Mouse (Mus musculus): ENCODE data around the gene Ccng2. TPM values are rescaled to one million over a fixed set of nuclear protein-coding genes. Genes with fewer than 3 reads are reported as not detected.
A peak's percentile ranks its signal among the peaks of the same experiment; 100 is the strongest.

Ccng2 gene
- total RNA-seq, 2 experiments from 2014 or later = 8.4 to 10.0 TPM

DNA sequence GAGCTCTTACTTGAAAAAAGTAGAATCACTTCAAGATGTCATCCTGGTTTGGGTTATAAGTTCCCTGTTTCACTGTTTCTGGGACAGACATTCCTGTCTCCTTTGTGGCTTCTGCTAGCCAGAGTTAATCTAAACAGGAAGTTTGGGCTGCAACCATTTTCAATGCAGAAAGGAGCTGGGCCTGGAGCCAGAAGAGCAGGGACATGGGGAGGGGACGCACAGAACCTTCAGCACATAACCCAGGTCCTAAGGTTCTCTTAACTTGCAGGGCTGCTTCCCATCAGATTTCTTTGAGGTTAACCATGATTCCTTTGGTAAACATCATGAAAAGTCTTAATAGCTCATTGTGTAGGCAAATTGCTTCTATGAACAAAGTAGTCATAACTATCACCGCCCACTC, 4.3 kb upstream of the Ccng2 start:
- no peak for DNase-seq (ENCODE audit: low spot score)

DNA sequence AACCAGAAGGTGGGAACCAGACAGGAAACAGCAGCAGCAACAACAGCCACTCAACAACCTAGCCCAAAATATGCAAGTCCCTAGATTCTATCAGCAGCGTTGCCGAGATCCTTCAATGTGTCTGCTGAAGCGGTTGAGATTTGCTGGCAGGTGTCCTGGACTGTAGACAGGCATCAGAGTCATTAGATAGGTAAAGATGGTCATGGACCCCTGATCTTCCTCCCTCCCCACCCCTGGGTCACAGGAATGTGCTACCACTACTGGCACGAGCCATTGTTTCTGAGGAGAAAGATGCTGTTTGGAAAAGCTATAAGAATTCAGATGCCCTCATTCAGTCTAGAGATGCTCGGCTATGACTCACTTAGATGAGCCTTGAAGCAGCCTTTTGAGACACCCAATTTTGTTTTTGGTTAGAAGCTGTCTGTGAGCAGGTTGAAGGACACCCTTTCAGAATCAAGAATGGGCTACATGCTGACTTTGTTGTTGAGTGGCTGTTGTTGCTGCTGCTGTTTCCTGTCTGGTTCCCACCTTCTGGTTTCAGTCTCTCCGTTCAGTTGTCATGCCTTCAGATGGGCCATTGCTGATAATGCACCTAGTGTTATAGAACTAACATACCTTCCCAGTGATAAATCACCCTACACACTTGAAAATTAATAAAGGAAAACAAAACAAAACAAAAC, 3.5 kb upstream of the Ccng2 start:
- no peak for DNase-seq (ENCODE audit: low spot score)

DNA sequence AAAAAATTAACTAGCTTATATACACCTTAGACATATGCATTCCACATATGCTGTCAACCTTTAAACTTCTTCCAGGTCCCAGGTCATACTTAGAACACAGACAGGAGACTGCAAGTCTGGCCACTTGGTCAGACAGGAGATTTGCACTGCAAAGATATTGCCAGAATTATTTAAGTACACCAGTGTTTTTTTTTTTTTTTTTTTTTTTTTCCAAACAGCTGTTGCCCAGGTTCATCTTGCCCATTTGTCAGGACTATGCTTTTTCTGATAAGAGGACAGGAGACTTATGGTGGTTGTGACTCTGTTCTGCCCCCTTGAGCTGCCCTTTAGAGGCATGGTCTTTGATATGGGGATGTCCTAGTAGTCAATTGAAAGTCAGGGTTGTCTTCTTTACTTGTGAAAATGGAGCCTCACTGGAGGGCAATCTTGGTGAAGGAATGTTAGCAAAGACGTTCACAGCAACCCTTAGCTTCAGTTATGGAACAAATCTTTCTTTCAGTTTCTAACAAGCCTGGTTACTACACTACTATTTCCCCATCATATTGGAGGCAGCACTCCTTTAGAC, 2.8 kb upstream of the Ccng2 start:
- no peak for DNase-seq (ENCODE audit: low spot score)

DNA sequence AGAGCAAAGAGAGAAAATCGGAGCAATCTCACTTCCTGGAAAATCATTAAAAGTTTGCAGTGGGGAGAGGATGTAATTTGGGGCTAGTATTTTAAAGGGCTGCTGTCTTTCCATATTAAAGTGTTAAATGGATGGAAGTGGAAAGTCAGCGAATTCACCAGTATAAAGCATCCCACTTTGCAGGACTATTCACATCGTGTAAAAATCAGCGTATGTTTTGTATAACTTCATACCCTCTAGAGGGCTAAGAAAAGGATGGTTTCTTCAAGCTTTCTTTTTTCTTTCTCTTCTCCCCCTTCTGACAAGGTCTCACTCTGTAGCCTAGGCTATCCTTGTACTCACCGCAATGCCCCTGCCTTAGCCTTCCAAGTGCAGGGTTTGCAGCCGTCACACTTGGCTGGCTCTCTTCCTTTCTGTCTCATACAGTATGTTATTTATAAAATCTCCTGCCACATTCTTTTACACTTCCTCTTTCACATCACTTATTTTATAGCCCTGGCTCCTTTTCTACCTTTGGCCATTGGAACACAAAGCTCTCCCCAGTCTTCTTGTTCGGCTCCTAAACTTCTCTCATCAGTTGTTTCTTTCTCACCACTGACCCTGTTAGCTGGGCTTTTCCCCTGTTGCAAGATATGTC, 1.8 kb upstream of the Ccng2 start:
- no peak for DNase-seq (ENCODE audit: low spot score)

DNA sequence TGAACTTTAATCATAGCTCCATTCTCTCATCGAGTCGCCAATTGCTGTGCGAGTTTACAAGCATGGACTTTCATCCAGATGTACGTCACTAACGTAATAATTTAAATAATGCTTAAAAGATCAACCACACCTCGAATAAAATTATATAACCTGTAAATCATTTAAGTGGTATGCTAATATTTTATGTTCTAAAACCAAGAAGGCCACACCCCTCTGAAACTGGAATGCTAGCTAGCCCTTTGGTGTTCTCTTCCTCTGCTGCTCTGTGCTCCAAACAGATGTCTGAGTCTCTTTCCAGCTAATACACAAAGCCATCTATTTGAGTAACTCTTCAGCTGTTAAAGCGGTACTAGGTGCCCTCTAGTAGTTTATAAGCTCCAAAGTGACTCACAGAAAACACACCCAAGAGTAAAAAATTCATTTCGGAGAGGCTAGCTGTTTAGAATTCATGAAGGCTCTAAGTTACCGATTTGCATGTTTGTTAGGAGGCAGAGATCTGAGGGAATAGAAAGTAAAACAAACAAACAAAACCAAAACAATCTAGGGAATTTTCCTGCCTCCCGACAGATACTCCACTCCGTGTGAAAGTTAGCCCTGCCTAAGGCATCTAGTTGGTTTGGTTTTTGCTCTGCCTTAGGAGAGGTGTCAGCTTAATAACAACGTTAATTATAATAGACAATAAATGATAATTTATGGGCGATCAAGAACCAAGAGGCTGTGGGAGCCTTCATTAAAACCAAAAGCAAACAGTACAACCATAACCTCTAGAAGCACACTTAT, 1.1 kb upstream of the Ccng2 start:
- peak; percentile 30 for DNase-seq (ENCODE audit: low spot score)

DNA sequence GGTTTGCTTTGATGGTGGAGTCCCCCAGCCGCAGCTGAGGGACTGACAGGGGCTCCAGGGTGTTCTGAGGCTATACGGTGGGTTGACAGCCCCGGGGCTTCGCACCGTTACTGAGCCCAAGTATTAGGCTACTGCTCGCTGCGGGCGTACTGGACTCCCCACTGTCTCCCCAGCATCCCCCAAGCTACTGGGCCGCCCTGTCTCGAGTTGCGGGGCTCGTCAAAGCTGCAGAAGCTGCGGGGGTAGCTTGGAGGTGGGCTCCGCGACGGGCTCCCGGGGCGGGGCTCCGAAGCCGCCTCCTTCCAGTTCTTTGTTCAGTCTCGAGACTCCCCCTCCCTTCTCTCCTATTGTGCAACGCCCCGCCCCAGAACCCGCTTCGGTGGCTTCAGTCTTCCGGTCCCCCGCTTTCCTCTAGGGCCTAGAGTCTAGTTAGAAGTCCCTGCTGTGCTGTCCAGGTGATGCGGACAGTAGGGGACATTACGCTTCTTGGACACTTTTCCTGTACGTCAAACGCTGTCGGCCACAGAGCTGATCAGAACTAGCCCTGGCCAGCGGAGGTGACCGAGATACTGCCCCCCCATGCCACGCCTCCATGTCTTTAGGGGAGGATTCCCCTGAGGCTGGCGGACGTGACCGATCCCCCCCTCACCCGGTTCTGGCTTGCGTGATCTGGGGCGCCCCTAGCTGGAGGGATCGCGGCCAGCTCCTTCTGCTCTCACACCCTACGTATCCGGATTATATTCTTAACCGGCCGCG, 972 bp downstream of the Ccng2 start:
- peak; percentile 67 for DNase-seq (ENCODE audit: low spot score)

DNA sequence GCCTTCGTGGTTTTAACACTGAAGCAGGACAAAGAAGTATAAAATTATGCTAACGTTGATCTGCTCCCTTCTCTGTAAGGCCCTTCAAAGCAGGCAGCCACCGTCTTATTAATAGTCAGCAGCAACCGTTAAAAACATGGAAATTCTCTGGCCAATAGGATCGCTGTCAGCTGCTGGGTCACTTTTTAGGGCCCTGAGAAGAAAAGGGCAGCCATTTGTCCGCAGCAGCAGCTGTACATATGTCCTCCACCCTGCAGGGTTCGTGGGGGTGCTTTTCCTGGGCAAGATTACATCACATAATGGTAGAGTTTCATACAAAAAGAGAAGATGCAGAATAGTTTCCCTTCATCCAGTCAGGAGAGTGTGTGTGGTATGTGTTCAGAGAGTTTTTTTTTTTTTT, 3.0 kb downstream of the Ccng2 start:
- DNase-seq (ENCODE audit: low spot score) = no peak

DNA sequence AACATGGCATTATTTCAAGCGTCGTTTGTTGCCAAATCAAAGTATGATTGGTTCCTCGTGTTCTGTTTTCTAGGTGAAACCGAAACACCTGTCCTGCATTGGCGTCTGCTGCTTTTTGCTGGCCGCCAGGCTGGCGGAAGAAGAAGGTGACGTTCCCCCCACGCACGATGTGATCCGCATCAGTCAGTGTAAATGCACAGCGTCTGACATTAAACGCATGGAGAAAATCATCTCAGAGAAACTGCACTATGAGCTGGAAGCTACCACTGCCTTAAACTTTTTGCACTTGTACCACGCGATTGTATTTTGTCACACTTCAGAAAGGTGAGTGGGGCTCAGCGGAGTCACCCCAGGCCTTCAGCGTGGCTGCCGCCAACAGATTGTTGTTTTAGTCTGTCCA, 3.7 kb downstream of the Ccng2 start:
- no peak for DNase-seq (ENCODE audit: low spot score)

DNA sequence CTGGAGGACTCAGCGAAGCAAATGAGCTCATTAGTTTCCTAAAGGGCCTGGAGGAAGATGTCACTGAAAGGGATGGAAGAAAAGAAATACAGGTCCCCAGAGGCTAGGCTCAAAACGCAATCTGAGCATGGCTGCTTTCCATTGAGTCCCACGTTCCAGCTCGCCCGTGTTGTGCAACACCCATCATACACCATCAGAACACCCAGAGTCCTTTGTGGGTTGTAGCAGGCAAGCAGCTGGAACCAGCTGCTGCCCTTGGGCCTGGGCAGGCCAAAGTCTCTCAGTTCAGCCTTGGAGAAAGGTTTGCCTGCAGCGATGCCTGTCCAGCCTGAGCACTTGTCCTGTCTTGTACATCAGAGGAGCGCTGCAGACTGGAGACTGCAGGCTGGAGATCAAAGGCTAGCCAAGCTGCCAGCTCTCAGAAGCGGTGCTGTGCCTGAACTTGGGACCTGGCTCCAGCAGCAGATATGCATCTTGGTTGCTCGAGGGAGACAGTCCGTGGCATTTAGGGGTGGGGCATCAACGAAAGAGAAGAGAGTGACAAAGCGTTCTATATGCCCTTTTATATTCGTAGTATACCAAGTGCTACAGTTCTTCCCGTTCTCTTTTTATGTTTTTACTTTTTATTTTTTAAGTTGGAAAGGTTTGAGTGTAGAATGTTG, 15.5 kb downstream of the Ccng2 start:
- peak; percentile 79 for DNase-seq (ENCODE audit: low spot score)

DNA sequence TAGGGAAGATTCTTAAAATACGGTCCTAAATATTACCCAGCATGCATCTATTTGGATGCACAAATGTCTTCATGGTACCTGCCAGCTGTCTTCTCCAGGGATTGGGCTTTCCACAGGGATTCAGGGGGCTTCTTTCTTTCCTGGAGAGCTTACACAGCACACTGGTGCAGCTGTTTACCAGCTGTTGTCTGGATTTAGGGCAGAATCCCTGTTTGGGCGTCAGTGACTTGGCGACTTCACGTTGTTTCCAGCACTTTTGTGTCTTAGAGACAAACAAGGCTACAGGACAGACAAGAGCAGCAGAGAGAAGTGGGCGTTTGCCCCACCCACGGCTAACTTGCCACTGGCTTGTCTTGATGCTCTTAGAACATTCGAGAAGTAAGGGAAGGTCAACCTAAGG, 16.1 kb downstream of the Ccng2 start:
- peak; percentile 30 for DNase-seq (ENCODE audit: low spot score)

DNA sequence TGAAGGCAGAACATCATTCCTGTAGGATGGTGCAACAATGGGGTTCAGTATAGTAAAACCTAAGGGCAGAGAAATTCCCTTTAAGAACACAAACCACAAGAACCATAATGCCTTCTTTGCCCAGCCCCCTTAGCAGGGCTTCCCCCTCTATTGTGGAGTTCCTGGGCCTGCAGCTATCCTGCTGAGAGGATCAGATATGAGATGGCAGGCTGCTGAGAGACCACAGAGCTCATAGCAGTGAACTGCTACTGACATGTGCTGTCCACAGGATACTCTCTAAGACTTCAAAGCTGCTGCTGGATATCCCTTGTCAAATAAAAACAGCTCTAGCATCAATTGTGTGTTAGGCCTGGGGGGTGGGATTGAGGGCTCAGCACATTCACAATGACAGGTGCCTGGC, 21.5 kb downstream of the Ccng2 start:
- no peak for DNase-seq (ENCODE audit: low spot score)

DNA sequence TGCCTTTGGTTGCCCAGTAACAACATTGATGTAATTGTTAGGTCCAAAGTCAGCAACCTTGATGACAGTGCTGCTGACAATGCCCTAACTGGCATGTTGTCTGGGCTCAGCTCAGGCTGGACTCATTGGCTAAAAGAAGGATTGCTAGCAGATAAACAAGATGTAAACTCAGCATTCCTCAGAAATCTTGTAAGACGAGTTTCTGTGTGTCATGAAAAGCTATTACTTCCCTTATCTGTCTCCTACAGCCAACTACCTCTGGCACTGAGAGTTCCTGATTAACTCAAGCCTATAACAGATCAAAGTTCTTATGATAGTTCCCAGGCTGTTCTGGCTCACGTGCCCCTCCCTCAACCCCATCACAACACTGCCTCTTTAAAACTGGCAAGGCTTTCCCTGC, 23.2 kb downstream of the Ccng2 start:
- DNase-seq (ENCODE audit: low spot score) = no peak

DNA sequence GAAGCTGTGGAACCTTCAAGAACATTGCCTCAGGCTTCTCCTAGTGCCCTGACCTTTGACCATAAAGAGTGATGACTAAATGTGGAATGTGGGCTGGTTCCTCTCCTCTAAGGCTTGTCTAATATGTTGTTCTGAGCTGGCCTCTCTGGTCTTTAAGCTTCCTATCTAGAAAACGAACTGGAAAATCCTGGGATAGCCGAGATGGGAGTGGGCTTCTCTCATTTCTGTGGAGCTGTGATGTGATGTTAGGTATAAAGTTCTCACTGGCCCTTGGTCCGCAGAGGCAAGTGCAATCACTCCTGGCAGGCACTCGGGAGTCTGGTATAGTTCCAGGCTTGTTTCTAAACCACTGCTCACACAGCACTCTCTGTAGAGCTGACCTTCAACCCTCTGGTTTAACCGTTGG, 29.3 kb downstream of the Ccng2 start:
- peak; percentile 26 for DNase-seq (ENCODE audit: low spot score)

DNA sequence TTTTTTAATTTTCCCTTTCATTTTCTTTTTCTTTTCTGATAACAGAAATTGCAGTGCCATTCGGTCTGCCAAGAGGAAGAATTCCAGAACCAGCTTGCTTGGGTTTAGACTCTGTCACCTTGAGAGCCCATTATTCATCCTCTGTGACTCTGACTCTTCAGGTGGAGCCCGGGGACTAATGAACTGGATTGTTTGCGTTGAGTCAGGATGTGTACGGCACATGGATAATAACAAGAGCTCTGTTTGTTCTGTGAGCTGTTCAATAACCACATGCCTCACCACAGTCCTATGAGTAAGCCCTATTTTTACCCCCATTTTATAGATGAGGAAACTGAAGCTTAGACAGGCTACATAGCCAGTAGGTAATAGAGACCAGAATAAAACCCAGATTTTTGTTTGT, 29.7 kb downstream of the Ccng2 start:
- DNase-seq (ENCODE audit: low spot score) = no peak

DNA sequence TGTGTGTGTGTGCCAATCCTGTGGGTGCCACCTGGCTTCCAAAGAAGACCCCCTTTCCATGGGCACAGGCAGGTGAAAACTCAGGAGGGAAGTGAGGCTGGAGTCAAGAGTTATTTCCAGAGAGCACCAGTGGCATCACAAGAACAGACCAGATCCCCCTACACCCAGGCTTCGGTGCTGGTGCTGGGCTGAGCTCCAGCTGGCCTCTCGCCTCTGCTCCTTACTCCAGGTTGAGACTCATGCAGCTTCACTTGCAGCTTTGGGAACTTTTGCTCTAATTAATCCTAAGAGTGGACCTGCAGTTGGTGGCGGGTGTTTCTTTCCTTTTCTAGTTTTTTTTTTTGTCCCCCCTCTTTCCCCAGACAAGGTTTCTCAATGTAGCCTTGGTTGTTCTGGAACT, 30.3 kb downstream of the Ccng2 start:
- no peak for DNase-seq (ENCODE audit: low spot score)

DNA sequence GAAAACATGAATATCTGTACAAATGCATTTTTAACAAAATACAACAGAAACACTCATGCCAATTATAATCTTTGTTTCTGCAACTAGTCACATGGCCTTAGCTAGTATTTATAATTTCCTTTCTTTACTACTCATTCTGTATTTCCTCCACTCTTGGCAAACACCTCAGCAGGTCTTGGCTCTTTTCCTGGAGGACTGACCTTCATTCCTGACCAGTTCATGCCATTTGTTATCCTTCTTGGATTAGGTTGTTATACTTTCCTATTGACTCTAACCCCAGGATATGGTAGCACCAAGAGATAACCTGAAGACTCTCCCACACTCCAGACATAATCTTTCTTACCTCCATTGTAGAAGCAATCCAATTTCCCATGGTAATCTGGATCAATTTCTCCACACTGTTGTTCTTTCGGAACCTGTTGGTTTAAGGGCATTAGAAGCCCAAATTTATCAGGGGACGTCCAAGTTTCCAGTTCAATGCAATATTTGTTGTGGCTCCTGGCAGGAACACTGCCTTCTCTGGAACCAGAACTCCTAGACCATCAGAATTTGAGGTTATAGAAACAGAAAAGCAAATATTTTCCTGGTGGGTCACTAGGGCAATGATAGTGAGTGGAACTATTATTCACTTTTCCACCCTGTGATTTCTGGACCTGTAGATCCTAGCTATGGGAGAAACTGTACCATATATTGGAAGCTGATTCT, 38.2 kb downstream of the Ccng2 start:
- no peak for DNase-seq (ENCODE audit: low spot score)

DNA sequence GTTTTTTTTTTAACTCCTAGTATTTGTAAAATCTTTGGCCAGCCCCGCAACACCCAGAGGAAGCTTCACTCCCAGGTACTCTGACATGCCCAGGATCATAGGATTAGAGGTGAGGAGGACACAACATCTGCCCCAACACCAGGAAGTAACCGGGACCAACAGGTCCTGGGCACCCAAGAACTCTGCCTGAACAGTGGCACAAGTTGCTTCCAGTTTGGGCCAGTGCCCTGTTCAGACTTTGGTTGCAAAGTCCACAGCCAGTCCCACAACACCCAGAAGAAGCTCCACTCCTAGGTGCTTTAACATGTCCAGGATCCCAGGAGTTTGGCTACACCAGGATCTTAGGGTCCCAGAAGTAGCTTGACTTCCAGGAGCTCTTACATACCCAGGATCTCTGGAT, 41.9 kb downstream of the Ccng2 start:
- DNase-seq (ENCODE audit: low spot score) = no peak

DNA sequence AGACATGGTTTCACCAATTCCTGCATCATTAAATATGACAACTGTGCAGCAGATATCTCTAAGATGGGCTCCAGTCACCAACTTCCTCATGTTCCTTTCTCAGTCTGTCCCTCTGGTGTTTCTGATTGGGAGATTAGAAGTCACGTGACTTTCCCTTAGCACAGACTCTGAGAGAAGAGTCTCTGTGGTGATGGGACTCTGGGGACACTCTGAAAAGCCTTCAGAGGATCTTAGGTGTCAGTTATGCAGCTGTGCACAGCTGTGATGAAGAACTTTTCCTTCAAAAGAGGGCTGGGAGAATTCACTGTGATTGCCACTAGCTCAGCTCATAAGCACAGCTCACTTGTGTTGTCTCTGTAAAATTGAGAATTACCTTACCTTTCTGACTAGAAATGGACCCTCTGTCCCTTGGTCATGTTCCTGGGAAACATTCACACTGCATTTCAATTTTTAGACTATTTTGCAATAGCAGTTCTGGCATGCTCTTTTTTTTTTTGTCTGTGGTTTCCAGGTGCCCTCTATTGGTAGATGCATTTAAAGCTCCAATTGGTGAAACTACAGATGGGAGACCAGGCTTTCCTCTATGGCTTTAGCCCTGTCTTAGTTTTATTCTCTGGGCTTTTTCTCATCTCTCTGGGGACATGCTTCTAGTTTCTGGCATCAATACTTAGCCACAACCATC, 56.4 kb downstream of the Ccng2 start:
- DNase-seq (ENCODE audit: low spot score) = peak; percentile 23

Data from gastrocnemius, adult 18-20 months (tissue).